Mouse (Mus musculus) fibroblast of lung, adult 2 months (primary cell): ENCODE measurements around the gene Sri.
A peak's percentile ranks its signal among the peaks of the same experiment; 100 is the strongest.

Source experiments
- DNase-seq: peaks from one replicate; pipeline ENCODE4 v3.0.0-alpha.2; 2011; ENCODE audit warnings: low read depth

Sri gene

DNA sequence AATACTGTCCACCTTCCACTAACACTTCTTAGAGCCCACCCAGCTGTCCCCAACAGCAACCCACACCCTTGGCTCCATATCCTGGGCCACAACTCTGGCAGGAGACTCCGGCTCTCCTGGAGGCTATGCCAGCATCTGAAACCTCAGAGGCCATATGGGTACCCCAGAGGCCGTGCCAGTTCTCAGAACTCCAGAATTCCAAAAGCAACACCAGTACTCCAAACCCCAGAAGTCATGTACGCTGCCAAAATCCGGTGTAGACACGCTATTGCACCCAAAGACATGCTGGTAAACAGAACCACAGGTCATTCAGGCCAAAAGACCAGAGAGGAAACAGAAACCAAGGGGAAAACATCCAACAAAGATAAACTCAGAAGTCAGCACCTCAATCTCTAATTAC, 66.4 kb downstream of the Sri start:
- DNase-seq: peak; percentile 18

DNA sequence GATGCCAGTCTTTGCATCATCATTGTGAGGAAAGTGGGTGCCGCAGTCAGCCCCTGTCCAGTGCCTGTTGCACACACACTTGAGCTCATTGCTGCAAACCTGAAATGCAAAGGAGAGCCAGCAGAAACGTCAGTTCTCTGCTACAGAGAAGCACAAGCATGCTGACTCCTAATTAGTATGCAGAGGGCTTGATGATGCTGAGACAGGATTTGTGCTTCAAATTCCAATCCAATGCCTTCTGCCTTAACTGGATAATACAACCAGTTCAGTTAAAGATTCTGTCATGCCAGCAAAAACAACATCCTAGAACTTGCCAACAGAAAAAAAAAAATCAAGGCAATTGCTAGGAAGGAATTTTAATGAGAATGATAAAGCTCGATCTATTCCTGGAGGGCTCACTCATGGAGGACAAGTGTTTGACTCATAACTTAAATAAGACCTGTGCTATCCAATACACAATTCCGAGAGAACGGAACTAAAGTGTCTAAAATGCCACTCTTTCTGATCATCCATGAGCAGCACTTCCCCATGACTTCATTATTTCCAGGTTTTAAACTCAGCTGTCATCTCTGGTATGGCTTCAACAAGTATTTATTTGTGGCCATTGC, 70.8 kb downstream of the Sri start:
- DNase-seq: no peak
